Mouse (Mus musculus): ENCODE results near the gene Tubb2a.
A peak's percentile ranks its signal among the peaks of the same experiment; 100 is the strongest.

Gene Tubb2a

DNA sequence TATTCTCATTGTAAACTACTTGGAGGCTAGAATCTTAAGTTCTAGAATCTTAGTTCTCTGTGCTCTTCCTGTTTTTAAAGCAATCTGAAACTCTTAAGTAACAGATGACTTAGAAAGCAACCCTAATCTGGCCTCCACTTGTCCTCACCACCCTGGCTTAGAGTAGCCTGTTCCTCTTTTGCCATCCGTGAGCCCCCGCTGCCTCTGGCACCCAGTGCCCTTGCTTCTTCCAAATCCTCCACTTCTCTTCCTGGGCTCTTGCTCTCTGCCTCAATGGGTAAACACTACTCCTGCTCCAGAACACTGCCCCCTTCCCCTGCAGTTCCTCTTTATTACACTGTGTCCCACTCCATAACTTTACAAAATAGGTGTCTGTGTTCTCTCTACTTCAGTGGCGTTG lies 26.1 kb downstream of the Tubb2a start:
- no peak for DNase-seq (ENCODE audit: low spot score)

DNA sequence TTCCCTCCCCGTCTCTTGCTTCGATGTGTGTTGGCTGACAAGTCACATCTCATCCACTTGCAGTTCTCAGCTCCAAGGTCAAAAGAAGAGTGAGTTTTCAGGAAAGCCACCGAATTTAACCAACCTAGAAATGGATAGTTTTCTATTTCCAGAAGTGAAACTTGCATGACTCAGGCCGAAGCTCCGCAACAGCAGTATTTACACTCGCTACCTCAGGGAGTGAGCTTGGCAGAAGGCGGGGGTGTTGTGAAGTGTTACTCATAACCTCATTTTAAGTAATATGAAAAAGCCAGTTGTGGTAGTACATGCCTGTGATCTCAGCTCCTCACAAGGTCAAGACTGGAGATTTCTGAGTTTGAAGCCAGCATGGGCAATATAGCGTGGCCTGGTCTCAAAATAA lies 27.3 kb downstream of the Tubb2a start:
- no peak for DNase-seq (ENCODE audit: low spot score)

DNA sequence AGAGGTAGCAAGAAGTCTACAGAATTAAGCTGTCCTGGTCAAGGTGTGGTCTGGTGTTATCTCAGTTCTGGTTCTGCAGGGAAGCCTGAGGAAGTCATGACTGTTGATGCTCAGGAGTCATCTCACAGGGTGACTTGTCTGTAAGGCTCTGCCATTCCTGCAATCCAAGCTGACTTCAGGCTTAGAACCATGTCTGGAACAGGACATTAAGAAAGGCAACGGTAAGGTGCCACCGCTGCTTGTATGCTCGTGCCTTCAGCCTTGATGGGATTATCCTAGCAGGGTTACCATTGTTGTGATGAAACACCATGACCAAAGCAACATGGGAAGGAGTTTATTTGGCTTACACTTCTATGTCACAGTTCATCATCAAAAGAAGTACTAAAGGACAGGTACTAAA lies 30.3 kb downstream of the Tubb2a start:
- no peak for DNase-seq (ENCODE audit: low spot score)

DNA sequence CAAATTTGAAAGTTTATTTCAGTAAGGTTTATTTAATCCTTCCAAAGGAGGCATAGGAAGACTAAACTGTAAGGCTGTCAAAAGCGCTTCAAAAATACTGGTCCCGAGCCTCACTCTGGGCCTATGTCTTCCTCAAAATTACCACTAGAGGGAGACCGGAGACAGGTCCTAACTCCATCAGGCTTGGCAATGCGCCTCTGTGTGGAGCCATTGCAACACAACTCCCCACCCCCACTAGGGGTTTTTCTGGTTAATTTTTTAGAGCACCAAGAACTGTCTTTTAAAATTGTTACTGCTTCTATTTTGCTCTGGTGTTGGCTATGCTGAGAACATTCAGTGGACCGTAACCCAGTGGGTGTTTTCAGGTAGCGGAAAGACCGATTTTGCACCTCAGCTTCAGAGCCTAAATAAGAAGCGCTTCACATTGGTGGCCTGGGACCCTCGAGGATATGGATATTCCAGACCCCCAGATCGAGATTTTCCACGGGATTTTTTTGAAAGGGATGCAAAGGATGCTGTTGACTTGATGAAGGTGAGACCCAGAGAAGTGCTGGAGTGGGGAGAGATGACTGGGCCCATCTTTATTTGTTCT lies 31.3 kb downstream of the Tubb2a start:
- peak; percentile 66 for DNase-seq (ENCODE audit: low spot score)

DNA sequence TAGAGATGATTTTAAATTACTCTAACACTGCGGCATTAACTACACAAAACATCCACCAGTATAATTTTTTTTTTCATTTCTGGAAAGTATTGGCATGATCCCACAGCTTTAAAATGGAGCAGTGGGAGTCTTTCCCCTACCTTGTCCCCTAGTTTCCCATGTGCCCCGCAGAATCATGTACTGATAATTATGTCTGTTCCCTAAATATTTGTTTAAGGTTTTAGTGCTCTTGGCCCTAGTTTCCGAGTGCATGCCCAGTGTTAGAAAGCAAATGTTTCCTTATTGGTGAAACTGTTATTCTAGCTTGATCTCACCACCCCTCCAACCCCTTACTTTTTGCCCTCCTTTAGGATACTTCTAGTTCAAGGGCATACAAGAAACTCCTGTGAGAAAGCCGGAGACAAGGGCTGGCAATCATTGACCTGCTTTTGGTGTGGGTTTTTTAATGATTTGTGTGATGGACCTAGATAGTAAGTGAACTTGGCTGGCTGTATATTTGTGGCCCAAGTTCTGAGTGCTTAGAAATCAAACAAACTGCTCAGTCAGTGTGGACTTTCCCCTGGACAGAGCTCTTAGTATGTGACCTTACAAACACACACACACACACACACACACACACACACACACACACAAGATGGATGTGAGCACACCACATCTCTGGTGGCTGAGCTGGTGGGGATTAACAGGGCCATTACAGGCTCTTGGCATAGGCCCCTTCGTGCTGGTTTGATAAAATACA lies 32.1 kb downstream of the Tubb2a start:
- DNase-seq (ENCODE audit: low spot score): no peak

DNA sequence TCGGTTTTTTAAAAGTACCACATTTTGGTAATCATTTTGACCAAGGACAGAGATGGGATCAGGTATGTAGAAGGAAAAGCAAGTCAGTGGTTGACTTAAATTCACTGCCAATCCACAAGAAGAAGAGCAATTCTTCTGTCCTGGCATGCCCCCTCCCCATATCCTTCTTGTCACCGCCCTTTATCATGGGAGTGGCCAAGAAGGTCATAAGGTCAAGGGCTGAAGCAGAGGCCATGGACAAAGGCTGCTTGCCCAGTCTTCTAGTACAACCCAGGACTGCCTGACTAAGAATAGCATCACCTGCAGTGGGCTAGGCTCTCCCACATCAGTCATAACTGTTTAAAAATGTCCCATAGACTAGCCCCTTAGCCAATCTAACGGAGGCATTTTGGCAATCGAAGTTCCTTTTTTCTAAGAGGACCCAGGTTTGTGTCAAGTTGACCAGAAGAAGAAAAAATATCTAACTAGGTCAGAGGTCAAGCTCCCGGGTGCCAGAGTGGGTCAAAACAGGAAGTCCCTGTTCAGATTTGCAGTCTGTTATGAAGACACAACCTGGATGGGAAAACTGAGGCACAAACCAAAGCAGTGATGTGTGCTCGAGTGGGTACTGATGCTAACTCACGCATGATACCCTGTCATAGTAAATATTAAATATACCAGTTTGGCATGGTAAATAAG lies 34.0 kb downstream of the Tubb2a start:
- no peak for DNase-seq (ENCODE audit: low spot score)

DNA sequence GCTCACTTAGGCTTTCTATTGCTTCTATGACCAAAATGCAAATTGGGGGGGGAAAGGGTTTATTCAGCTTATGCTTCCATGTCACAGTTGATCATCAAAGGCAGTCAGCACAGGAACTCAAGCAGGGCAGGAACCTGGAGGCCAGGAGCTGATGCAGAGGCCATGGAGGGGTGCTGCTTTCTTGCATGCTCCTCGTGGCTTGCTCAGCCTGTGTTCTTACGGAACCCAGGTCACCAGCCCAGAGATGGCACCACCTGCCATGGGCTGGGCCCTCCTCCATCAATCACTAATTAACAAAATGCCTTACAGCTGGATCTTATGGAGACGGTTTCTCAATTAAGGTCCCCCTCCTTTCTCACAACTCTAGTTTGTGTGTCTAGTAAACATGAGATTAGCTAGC lies 37.7 kb downstream of the Tubb2a start:
- no peak for DNase-seq (ENCODE audit: low spot score)

DNA sequence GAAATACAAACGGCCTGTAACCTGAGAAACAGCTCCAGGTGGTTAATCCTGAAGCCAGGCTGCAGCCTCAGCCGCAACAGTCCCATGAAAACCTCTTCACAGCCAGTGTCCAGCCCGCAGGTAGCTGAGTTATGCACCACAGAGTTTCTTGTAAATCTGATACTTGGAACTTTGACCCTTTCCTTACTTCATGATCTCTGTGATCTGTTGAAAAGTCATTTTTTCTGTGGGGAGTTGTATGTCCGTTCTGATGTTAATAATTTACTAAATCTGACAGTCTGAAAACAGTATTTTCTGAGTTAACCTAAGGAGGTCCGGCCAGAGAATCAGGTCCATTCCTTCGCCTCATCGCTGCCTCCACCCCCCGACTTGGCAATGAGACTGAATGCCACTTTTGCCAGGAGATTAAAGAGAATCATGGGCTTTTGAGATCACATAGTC lies 38.9 kb downstream of the Tubb2a start:
- peak; percentile 34 for DNase-seq (ENCODE audit: low spot score)

DNA sequence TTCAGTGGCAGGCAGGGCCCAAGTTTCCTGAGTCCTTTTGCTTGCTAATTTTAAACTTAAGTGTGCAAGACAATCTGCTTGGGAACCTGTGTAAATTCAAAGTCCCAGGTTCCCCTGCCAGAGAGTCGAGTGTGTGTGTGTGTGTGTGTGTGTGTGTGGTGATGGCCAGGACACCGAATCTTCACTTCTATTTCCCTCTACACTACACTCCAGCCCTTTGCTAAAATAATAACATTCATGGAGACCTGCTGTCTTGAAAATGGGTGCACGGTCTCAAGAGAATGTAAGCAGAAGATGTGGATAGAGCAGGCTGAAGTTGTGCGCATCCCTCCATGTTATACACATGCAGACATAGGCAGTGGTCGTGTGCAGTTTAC lies 39.8 kb downstream of the Tubb2a start:
- DNase-seq (ENCODE audit: low spot score): no peak

DNA sequence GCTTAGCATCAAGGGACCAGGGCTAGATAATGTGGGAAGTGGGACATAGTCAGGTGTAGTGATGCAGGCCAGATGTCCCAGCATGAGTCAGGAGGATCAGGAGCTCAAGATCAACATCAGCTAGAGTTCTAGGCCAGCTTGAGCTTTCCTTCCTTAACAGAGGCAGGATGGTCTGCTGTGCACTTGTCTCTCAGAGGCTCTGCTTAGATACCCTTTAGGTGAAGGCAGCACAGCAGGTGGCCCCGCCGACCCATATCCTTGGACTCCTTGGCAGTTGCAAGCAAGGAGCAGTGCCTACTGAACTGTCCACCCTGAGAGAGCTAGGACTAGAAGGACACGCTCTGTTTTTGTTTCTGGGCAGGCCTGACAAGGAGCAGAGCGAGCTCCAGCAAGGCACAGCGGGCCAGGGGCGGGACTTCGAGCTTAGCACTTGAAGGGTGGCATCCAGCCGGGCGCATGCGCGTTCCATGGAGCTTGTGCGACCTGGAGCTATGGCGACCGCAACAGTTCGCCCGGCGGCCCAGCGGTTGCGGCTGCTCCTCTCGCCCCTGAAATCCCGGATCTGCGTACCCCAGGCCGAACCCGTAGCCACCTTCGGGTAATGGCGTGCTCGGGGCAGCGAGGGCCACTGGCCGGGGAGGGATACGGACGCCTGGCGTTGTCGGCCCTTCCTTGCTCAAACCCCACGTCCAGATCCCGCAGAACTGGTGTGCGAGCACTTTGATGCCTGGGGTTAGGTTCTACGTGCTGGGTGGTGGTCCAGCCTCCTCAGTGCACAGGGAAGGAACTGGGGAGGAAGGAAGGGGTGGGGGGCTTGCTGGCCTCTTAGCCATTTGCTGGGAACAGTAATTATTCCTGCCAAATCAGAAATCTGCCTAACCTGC lies 40.4 kb downstream of the Tubb2a start, which contains the start of gene Bphl:
Gene Bphl, plus strand, starts transcription at position 426 of the 884 bp plus-strand sequence.
- peak; percentile 90 for DNase-seq (ENCODE audit: low spot score)

DNA sequence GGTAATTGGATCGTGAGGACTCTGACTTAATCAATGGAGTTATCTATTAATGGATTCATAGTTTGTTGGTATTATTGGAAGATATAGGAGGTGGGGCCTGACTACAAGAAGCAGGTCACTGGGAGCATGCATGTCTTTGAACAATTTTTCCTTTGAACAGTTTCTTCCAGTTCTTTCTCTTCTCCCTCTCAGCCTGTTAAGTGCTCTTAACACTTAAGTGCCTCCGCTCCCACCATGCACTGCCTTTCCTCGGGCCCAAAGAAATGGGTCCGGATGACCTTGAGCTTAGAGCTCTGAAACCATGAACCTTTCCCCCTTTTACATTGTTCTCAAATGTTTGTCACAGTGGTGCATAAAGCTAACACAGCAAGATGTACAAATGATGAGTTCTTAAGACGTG lies 41.1 kb downstream of the Tubb2a start:
- no peak for DNase-seq (ENCODE audit: low spot score)

DNA sequence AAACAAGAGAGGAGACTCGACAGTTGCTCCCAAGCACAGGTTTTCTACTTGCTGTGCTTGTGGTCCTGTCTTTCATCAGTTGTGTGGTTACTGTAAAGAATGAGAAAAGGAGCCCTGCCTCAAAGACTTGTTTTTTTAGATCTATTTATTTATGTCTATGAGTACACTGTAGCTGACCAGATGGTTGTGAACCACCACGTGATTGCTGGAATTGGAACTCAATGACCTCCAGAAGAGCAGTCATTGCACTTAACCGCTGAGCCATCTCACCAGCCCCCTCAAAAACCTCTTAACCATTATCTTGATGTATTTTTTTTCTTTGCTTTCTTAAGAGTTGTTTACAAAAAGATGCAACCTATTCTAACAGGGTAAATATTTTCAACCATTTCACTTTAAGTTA lies 42.4 kb downstream of the Tubb2a start:
- DNase-seq (ENCODE audit: low spot score): no peak

DNA sequence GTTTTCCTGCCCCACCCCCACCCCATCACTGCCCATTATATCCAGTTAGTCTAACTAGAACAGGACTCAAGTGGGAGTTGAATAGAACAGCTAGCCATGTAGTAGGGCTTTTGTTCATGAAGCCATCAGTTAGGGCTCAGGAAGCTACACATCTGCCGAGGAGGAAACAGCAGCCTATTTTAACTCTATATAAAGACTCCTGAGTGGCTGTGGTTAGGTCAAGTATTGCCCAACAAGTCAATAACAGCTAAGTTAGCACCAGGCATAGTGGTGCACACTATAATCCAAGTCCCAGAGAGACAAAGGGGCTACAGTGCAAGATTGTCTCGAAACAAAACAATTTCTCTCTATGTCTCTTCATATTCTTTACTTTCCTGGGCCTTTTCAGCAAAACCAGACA lies 45.8 kb downstream of the Tubb2a start:
- no peak for DNase-seq (ENCODE audit: low spot score)
